Mouse (Mus musculus): Measurements from ENCODE around the gene 1700067K01Rik. TPM values are rescaled to one million over a fixed set of nuclear protein-coding genes. Genes with fewer than 3 reads are reported as not detected.

Gene 1700067K01Rik
- not detected for total RNA-seq (2022)

DNA sequence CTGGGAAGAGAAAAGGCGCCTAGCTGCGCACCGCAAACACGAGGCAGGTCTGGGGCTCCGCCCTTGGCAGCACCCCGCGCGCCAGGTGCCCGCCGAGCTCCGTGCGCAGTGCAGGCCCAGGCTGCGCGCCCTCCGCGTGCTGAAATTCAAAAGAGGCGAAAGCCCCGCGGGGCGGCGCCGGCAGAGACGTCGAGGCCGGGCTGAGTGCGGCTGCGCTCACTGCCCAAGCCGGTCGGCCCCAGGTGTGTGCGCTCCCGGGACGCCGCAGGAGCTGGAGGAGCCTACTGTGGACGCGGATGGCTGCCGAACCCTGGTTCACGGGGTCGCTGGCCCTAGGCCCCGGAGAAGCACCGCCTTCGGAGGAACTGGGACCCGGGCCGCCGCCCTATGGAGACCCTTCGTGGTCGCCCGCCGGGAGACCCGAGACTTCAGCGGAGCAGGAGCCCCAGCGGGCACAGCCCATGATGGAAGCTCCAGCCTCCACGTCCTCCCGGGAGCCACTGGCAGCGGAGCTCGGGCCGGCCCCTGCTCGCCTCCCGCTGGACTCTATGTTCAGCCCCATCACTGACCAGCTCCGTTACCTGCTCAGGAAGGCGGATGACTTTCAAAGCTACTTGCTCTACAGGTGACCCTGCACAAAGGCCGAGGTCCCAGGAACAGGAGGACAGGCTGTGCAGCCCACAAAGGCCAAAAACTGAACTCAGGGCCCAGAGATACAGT lies at the start of gene 1700067K01Rik:
Gene 1700067K01Rik (plus strand): TSS at position 222 of the 720 bp plus-strand sequence.
- DNase-seq (ENCODE audit: low spot score in 2 of 2): no peak

DNA sequence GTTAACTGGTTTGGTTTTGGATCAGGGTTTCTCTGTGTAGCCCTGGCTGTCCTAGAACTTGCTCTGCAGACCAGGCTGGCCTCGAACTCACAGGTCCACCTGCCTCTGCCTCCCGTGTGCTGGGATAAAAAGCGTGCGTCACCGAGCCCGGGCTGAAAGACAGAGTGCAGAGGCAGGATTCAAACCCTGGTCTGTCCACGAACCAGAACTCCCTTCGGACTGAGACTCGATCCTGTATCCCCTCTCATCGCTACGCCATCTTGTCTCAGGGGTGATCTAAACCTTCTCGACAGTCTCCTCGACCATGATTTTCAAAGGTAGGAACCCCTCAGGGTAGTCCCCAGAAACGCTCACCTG lies 46.6 kb upstream of the 1700067K01Rik start:
- DNase-seq (ENCODE audit: low spot score in 2 of 2): no peak

DNA sequence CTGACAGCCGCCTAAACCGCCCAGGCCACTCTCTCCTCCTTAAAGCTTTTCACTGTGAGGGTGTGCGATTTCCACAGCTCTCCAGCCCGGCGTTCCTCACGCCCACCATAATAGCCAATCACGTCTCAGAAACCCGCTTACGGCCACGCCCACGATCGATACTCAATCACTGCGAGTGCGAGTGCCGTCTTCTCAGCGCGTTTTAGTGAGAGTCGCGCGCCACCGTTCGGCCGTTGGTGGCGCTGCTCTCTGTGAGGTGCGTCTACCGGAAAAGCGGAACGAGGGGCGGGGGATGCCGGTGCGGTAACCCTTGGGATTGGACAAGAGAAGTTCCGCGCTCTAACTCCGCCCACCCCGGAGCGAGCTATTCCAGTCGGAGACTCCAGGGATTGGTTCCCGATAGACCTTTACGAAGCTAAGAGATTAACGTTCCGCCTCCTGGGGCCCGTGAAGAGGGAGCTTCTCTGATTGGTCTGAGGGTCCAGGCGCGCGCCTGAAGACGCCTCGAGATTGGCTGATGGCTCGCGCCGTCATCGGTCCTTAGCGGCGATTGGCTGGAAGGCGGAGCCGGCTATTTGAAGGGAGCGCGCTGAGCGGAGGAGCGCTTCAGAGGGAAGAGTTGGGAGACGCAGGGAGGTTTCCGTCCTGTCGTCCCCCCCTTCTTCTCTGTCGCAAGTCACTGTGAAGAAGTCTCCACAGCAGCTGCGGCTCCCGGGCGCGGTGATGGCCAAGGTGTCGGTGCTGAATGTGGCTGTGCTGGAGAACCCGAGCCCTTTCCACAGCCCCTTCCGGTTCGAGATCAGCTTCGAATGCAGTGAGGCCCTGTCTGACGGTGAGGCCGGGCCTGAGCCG lies 46.0 kb upstream of the 1700067K01Rik start, which contains the start of the genes Gm10644 and Asf1b:
Gene Gm10644 (minus strand): TSS at position 100 of the 852 bp plus-strand sequence.
Gene Asf1b (plus strand): TSS at position 402 of the 852 bp plus-strand sequence.
- DNase-seq (ENCODE audit: low spot score in 2 of 2): peak; percentile 97 to 98

DNA sequence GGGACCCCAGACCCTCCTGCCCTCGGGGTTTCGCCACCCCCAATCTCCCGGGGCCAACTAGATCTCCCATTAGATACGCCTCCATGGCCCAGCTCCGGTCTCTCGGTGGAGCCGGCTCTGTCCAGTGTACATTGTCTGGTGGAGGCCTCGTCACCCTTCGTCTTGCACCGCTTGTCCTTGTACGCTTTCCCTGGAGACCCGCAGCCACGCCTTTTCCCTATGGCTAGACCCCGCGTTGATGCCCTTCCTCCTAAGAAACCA lies 45.4 kb upstream of the 1700067K01Rik start:
- DNase-seq (ENCODE audit: low spot score in 2 of 2): no peak

DNA sequence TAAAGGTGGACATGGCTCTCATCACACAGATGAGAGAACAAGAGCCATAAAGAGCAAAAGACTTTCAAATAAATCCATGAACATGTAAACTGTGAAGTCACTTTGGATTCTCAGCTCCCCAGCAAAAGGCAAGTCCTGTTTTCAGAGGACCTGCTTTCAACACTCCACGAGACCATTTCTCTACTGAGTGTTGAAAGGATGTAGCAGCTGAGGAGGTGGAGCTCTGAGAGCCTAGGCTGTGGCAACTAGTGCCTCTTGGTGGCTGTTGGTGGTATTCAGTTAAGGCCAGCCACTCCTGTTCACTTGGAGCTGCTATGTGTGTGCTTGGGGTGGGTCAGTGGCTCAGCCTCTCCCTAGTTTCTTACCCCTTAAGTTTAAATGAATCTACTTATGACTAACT lies 44.5 kb upstream of the 1700067K01Rik start:
- no peak for DNase-seq (ENCODE audit: low spot score in 2 of 2)

DNA sequence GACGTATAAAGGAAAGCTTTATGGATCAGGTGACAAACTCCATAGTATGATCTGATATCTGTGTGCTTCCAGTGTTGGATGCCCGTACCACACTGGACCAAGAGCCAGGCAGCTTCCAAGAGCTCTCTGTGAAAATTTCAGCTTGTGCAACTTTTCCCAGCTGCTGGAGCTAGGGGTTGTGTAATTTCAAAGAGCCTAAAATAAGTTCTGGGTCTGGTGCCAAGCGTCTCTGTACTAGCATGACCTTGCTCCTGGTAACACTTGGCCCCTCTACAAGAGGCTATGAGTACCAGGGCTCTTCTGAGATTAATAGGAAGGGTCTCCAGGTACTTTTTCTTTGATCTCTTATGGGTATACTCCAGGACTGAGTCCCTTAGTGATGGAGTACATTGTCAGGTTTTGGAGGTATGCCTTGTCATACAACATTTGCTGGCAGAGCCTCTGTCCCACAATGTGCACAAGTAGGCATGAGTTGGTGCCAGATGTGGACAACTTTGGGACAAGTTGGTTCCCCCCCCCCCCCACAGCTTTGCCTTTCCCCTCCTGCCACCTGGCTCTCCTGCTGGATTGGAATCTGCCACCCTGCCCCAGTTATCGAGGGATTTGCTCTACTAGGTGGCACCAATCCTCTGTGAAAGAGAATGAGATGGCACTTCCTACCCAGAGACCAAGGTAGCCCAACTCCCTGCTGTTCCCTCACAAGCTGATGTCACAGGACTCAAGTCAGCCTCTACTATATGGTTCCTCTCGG lies 37.1 kb upstream of the 1700067K01Rik start:
- peak; percentile 70 to 72 for DNase-seq (ENCODE audit: low spot score in 2 of 2)

DNA sequence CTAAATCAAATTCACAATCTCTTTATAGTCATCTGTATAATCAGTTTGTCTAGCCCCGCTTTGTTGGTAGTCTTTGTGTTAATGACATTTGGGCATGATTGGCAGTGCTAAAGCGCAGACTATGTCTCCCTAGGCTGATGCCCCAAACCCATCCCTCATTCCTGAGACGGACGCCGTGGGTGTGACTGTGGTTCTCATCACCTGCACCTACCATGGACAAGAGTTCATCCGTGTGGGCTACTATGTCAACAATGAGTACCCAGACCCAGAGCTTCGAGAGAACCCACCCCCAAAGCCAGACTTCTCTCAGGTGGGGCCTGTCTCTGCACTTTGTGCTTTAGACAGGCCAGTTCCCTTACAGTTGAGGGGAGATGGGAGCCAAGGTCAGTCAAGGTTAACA lies 33.6 kb upstream of the 1700067K01Rik start:
- no peak for DNase-seq (ENCODE audit: low spot score in 2 of 2)

DNA sequence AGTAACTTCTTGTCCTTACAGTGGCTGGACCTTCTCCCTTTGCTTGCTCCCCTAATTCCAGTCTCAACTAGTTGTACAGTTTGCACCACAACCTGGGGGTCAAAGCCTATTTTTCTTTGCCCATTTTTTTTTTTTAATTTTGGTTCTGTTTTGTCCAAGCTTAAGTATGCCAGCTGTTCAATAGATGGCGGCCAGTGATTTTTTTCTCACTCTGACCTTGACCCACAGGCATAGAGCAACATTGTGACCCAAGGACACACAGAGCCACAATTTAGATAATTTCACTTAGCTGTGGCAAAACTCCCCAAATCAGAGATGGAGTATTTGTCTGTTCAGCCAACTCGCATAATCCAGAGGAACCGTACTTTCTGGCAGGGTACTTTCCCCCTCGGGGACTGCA lies 30.2 kb upstream of the 1700067K01Rik start:
- DNase-seq (ENCODE audit: low spot score in 2 of 2): no peak

DNA sequence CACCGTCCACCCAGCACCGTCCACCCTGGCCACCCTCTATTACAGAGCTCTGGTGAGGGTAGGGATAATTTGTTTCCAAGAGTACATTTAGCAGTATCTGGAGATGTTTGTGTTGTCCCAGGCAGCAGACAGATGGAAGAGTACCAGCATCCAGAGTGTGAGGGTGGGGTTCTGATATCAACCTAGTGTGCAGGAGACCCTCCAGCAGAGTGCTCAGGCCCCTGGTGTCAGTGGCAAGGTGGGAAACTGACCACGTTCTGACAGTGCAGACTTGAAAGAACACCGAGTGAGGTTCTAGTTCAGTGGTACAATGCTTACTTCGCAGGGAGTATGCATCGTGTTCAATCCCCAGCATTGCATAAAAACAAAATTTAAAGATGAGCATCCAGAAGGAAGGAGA lies 29.6 kb upstream of the 1700067K01Rik start:
- DNase-seq (ENCODE audit: low spot score in 2 of 2): no peak

DNA sequence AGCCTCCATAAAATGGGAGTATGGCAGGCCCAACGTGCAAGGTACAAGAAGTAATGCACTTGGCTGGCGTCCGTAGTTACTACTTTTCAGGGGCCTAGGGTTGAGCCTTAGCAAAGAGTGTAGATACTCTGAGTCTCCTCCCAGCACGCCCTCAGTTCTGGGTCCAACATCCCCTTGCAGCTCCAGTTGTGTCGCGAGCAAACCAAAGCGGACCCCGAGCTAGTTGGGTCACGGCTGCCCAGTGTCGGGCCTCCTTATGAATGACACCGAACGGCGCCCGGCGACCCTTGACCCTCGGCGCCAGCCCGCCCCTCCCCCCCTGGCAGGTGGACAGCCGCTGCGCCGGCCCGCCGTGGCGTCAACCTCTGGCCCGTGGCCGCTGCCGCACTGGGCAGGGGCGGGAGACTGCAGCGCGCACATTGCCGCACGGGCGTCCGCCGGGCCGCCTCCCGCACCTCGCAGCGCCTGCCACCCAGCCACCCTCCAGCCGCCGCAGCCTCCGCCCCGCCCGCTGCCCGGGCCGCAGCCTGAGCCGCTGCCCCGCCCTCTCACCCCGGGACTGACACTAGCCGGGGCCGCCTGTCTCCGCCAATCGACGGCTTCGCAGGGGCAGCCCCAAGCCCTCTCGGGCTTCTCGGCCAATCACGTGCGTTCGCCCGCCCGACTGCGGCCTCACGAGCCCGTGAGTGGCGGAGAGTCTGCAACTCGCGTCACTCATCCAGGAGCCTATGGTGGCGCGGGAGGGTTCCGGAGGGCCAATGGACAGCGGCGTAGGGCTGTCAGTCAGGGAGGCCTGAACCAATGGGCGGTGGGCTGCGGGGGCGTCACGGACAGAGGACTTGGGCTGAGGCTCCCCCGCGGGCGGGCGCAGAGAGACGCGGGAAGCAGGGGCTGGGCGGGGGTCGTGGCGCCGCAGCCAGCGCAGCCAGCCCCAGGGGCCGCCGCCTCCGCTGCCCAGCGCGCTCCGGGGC lies 28.9 kb upstream of the 1700067K01Rik start, which contains the start of gene Prkaca:
Gene Prkaca (plus strand): TSS at position 844 of the 971 bp plus-strand sequence.
- DNase-seq (ENCODE audit: low spot score in 2 of 2): peak; percentile 96 to 98

DNA sequence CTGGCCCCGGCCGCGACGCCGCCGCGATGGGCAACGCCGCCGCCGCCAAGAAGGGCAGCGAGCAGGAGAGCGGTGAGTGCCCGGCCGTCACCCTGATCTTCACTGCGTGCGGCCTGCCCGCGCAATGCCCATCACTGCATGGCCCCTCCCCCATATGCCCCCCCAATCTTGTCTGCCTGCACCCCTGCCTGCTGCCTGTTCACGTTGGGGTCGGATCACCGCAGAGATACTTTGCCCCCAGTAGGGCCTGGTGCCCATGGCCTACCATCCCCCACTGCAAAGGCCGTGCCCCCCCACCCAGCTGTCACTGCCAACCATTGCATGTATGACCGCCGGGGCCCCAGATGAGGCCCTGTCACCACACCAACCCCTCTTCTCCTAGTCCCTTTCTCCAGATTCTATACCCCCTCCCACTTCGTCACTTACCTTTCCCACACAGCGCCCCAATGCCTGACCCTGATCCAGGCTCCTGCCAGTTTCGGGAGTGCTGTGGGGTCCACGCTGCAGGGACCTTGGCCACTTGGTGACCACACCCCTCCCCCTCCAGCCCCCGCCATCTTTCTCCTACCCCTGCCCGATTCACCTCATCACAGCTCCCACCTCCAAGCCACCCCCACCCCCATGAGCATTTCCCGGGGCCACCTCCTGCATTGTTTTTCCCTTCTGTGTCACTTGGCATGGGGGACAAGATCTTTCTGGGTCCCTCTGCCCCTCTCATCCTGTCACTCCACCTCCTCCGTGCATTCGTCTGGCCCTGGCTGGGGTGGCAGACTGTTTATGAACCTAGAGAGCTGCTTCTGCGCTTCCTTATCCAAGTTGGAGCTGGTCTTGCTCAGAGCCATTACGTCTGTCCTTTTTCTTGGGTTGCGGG lies 27.9 kb upstream of the 1700067K01Rik start:
- DNase-seq (ENCODE audit: low spot score in 2 of 2): no peak

DNA sequence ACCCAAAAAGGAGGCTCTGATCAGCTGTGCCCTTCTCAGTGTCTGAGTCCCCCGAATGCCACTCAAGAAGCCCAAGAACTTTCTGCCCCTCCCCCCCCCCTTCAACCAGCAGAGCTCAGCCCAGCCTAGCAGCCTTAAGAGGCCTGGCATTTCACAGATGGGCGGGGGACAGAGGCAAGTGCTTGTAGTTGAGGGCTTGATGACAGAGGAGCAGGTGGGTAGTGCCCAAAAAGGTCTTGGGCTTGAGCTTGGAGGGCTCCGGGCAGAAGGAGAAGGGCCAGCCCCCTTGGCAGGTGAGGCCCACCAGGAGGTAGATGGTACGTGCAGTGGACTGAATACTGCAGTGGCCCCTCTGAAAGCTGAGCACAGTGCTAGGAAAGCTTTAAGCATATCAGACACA lies 26.8 kb upstream of the 1700067K01Rik start:
- DNase-seq (ENCODE audit: low spot score in 2 of 2): no peak

DNA sequence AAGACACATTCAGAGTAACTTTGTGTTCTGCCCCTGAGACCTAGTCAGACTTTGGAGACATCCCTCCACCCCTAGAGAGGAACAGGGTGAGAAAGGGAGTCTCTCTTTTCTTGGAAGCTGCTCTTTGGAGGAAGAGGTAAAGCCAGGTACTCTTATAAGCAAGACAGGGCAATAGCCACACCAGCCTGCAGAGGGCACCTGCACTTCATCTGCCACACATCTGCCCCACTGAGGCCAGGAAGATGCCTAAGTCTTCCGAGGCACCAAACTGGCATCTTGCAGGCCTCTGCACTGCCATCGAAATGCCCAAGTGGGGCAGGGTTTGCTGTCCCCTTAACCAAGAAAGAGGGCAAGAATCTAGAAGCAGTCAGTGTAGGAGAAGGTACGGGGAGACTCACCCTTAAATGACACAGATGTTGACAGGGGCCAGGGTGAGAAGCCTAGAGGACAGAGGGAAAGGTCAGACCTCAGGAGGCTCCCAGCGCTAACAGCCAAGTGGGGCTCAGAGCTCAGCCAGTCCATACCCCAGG lies 25.1 kb upstream of the 1700067K01Rik start:
- DNase-seq (ENCODE audit: low spot score in 2 of 2): no peak

DNA sequence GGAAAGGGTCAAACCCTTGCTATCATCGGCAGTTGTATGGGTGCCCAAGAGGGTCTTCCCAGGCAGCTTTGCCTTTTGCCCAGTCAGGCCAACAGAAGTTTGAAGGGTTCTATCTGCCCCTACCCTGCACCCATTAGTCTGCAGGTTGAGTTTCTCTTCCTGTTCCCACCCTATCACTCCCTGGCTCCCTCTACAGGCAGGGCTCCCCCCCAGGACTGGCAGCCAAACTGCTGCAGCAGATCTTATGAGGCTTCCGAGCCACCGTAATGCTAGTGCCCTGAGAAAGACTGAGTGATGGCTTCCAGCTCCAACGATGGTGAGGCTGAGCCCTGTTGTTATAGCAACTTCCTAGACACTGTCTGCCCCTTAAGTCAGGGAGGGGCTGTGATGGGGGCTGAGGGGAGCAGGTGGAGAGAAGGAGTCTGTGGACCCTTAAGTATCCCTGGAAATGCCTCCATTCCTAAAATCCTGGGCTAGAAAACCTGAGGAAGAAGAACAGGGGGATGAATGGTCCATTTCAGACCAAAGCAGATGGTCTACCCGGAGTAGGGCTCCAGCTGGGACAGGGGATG lies 24.4 kb upstream of the 1700067K01Rik start:
- no peak for DNase-seq (ENCODE audit: low spot score in 2 of 2)

DNA sequence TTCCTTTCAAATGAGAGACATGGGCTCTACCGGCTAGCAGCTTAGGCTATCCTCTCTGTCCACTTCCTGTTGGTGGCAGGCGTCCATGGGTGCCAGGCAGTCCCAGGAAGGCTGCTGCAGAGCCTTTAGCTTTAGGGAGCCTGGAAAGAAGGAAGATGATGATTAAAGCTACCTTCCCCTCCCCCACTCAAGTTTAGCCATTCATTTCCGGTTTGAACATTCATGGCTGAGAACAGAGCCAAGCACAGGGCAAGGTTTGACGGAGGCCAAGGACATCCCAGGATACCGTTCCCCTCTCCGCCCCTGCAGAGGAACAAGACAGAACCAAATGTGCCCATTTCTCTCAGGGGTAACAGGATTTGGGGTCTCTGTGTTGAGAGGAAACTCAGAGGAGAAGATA lies 23.7 kb upstream of the 1700067K01Rik start:
- no peak for DNase-seq (ENCODE audit: low spot score in 2 of 2)

DNA sequence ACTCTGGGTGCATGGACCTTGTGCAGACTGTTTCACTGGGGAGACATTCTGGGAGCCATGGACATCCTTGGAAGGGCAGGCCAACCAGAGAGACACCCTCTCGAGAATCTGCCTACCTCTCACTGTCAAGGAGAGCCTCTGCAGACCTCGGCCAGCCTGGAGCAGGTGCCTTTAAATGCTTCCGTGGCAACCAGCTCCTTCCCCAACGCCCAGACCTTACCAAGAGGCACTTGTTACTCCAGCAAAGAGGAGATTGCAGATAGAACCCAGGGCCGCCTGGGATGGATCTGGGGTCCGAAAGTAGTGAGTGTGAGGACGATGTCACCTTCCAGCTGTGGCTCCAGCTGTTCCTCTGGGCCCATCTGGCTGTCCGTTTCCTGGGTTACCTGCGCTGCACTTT lies 23.1 kb upstream of the 1700067K01Rik start:
- no peak for DNase-seq (ENCODE audit: low spot score in 2 of 2)

DNA sequence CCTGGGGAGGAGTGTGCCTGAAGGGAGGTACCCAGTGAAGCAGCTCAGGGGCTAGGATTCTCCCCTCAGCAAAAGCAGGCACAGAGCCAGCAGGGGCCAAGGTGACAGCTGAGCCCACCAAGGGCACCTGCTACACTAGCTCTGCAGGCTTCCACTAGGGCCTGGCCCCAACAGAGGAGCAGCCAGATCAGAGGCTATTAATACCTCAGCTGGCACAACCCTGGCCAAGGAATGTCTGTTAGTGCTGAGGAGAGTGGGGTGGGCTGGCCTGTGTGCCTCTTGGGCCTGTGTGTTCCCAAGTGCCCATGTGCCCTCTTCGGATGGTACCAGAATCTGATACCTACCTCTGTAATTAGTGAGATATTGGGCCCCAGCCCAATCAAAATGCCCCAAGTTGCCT lies 21.1 kb upstream of the 1700067K01Rik start:
- DNase-seq (ENCODE audit: low spot score in 2 of 2): peak in 1 of 2 experiments; percentile 78

DNA sequence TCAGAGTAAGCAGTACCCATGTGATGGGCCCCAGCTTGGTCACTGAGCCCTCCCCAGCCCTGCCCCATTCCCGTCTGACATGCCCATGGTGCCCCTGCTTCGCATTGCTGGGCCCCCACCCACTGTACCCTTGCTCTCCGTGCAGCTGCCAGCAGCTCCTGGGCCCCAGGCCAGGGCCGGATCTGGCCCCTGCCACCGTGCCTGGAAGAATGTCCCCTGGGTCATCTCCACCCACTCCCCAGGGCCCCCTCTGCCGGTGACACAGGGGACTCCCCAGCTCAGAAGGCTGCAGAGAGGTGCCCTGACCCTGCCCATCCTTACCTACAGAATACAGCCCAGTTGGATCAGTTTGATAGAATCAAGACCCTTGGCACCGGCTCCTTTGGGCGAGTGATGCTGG lies 20.5 kb upstream of the 1700067K01Rik start:
- DNase-seq (ENCODE audit: low spot score in 2 of 2): peak; percentile 75 to 83

DNA sequence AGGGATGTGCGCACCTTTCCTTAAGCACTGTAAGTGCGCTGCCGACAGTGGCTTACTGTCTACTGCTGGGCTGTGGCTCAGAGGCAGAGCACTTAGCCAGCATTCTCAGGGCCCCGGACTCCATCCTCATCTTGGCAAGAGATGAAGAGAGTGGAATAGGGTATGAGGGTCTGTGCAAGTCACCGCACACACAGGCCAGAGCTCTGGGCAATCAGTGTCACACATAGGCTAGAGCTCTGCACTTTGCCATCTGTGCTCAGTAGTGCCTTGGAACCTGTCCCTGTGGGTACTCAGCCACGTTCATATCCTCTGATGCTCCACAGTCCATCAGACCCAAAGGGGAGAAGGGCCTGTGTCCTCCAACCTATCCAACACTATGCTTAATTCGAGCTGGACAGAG lies 19.8 kb upstream of the 1700067K01Rik start:
- DNase-seq (ENCODE audit: low spot score in 2 of 2): no peak
